Mouse (Mus musculus): ENCODE data around the gene Dcaf6.

DNA sequence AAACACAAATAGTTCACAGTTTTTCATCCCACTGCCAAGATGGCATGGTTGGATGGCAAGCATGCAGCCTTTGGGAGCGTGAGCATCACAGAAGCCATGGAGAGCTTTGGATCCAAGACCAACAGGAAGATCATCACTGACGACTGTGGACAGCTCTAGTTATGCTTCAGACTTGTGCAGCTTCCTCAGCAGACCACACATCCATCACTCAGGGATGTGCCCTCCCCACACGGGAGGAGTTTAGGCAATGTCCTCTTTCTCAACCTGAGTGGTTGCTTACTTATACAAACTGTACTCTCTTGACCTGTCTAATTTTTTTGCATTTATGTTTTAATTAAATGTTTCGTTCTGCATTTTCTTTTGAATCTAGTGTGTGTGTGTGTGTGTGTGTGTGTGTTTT, 28.9 kb upstream of the Dcaf6 start:
- TF ChIP-seq POLR2A (IDR thresholded peaks at IDR 0.05; ENCODE audit: insufficient read length, low read depth) (no peak), TCF12 (IDR thresholded peaks at IDR 0.05; ENCODE audit: insufficient read depth, poor library complexity, severe bottlenecking) (no peak)
